Mouse (Mus musculus): ENCODE results near the gene Fam160a2.
"Not testable (repeated sequence)": the region's sequence is repeated elsewhere in the genome, so short reads cannot be mapped to it uniquely, and the experiment has no call there.

Gene Fam160a2

DNA sequence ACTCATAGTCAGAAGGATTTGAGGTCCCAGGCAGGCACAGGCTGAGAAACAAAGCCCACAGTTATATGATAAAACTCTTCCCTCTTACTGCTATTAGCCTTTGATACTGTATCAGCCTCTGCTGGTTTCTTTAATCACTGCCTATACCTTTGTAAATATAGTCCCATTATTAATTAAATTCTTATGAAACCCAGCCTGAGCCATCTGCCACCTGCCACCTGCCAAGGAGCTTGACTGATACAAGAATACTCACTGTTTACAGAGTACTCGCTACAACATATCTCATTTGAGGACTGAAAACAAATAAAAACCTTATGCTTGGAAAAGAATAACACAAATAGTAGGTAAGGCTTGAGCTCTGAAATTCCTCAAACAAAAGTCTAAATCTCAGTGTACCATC is 5.2 kb downstream of the Fam160a2 start:
- no peak for DNase-seq (ENCODE audit: low spot score)

- DNase-seq (ENCODE audit: low spot score) = no peak
Observed at GRCm38 (mm10) chr7:105390236-105390635, 9.6 kb downstream of the Fam160a2 start.

GRCm38 (mm10) chr7:105387696-105388095 is 12.2 kb downstream of the Fam160a2 start:
- DNase-seq (ENCODE audit: low spot score) = no peak

- DNase-seq (ENCODE audit: low spot score) = no peak
Observed at GRCm38 (mm10) chr7:105380329-105380728, 19.5 kb downstream of the Fam160a2 start.

DNA sequence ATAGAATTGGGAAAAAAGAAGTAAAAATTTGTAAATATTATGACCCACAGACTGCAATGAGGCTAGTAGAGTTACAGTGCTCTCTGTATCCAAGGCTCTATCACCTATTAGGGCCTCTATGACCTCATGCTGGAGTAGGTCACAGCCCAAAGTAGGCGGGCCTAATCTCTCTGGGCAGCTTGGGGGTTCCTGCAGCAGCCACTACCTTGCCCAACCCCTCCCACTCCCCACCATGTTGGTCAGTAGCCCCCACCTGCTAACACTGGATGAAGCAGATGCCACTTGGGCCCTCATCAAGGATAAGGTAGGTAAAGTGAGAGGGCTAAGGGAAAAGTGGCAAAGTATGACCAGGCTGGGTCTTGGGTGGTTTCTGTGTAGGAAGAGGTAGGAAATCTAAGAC is 25.0 kb downstream of the Fam160a2 start, which contains the start of gene Gm5901:
TSS of gene Gm5901 (plus strand) at position 173 of the 400 bp plus-strand sequence.
- no peak for DNase-seq (ENCODE audit: low spot score)

DNA sequence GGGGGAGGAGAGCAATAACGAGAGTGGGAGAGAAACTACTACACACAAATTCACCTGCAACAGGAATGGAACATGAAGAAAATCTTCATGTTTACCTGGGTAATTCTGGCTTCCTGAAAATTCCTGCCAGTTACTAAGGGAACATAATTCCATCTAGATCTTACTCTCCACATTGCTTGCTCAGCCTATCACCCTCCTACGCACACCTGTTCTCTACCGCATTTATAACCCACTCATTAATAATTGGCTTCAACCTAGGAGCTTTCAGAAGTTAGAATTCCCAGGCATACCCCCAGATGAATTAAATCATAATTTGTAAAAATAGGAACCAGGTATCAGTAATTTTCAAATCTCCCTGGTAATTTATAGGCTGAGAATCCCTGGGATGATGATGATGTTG is 25.9 kb downstream of the Fam160a2 start:
- no peak for DNase-seq (ENCODE audit: low spot score)

GRCm38 (mm10) chr7:105373509-105373908 is 26.3 kb downstream of the Fam160a2 start:
- no peak for DNase-seq (ENCODE audit: low spot score)

DNA sequence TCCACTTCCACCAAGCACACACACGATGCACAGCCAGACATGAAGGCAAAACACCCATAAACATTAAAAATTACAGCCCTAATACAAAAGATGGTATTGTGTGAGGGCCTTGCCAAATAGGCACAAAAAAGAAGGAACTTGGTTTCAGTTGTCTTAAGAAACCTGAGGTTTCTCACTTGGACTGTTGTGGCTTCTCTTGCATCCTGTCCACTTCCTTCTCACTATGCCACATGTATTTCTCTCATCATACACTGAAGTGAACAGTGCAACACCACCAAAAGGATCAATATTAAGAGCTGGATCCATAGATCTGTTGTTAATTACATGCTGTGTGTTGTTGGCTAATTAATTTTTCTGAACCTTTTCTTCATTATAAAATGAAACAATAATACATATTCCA is 26.9 kb downstream of the Fam160a2 start:
- DNase-seq (ENCODE audit: low spot score) = no peak

GRCm38 (mm10) chr7:105368521-105368920 is 31.3 kb downstream of the Fam160a2 start:
- DNase-seq (ENCODE audit: low spot score) = no peak

DNA sequence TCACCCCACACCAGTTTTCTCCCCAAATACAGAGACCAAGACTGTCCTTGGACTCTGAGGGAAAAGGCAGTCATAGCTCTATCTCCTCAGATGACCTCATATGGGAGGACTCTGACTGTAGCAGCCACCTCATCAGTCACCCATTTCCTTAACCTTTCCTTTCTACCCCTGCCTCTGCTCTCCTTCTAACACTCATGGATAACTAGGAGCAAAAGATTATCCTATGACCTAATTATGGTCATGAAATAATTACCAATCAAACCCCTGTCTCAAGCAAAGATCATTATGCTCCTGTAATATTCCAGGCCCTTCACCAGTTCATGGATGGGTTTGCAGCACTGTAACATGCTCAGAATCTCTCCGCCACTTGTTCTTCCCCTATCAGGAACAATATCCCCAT is 31.9 kb downstream of the Fam160a2 start, which contains the start of gene Olfr692:
TSS of gene Olfr692 (plus strand) at position 301 of the 400 bp plus-strand sequence.
- no peak for DNase-seq (ENCODE audit: low spot score)

- DNase-seq (ENCODE audit: low spot score) = no peak
Observed at GRCm38 (mm10) chr7:105367268-105367667, 32.6 kb downstream of the Fam160a2 start.

DNA sequence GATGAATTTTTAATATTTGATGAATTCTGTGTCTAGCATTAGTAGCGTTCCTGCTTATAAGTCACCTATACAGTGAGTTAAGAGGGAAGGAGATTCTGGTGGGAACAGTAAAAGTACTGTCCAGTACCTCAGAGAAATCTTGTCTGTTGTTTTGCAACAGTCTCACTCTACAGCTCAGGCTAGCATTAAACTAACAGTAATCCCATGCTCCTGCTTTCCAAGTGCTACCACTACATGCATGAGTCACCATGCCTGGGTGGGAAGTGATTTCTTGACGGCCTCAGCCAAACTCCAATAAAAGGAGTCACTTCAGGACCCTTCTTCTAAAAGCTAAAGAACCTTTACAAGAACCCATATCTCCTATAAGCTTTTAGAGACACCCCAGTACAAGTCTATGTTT is 38.1 kb downstream of the Fam160a2 start:
- DNase-seq (ENCODE audit: low spot score) = no peak

DNA sequence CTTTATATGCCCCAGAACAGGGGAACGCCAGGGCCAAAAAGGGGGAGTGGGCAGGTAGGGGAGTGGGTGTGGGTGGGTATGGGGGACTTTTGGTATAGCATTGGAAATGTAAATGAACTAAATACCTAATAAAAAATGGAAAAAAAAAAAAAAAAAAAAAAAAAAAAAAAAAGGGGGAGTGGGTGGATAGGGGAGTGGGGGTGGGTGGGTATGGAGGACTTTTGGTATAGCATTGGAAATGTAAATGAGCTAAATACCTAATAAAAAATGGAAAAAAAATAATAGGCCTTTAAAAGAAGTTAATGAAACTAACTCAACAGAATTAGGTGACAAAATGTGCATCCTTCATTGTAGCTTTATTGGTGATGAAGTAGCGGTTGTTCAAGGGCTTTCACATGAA is 43.4 kb downstream of the Fam160a2 start:
- DNase-seq (ENCODE audit: low spot score) = not testable (repeated sequence)

DNA sequence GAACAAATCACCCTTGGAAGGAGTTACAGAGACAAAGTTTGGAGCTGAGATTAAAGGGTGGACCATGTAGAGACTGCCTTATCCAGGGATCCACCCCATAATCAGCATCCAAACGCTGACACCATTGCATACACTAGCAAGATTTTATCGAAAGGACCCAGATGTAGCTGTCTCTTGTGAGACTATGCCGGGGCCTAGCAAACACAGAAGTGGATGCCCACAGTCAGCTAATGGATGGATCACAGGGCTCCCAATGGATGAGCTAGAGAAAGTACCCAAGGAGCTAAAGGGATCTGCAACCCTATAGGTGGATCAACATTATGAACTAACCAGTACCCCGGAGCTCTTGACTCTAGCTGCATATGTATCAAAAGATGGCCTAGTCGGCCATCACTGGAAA is 43.8 kb downstream of the Fam160a2 start:
- DNase-seq (ENCODE audit: low spot score) = not testable (repeated sequence)

- no peak for DNase-seq (ENCODE audit: low spot score)
Observed at GRCm38 (mm10) chr7:105342752-105343151, 57.1 kb downstream of the Fam160a2 start.

GRCm38 (mm10) chr7:105342170-105342569 is 57.7 kb downstream of the Fam160a2 start, which contains the start of gene Olfr691:
Gene Olfr691, minus strand, starts transcription at chr7:105342270.
- DNase-seq (ENCODE audit: low spot score) = no peak

- DNase-seq (ENCODE audit: low spot score) = no peak
Observed at GRCm38 (mm10) chr7:105334004-105334403, 65.8 kb downstream of the Fam160a2 start, which contains the start of gene Olfr690. Gene Olfr690, minus strand, starts transcription at chr7:105334104.

- DNase-seq (ENCODE audit: low spot score) = no peak
Observed at GRCm38 (mm10) chr7:105325302-105325701, 74.6 kb downstream of the Fam160a2 start.

All from MN1 (cell line).